Mouse (Mus musculus): ENCODE data around the gene Mpped2. TPM values are rescaled to one million over a fixed set of nuclear protein-coding genes. Genes with fewer than 3 reads are reported as not detected.

Gene Mpped2
- total RNA-seq, 2 experiments from 2014 or later, result 0.25 TPM; not detected in 1

DNA sequence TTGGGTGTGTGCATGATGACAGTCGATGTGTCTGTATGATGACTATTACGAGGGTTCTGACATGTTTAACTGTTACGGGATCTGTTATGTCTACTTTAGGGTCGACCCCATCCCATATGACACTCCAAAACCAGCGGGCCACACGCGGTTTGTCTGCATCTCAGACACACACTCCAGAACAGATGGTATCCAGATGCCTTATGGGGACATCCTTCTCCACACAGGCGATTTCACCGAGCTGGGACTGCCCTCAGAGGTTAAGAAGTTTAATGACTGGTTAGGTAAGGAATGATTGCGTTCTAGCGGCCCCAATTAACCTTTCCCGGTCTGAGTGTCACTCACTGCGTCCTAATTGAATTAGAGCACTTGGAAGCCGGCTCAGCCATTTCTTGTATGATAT is 51.5 kb downstream of the Mpped2 start:
- ATAC-seq (replicated peaks; ENCODE audit: poor library complexity), result no peak

GRCm38 (mm10) chr2:106745364-106745763 is 52.3 kb downstream of the Mpped2 start:
- no peak for ATAC-seq (replicated peaks; ENCODE audit: poor library complexity)

- ATAC-seq (replicated peaks; ENCODE audit: poor library complexity), result no peak
Observed at GRCm38 (mm10) chr2:106746211-106746610, 53.1 kb downstream of the Mpped2 start.

- ATAC-seq (replicated peaks; ENCODE audit: poor library complexity), result no peak
Observed at GRCm38 (mm10) chr2:106746905-106747304, 53.8 kb downstream of the Mpped2 start.

GRCm38 (mm10) chr2:106747342-106747741 is 54.3 kb downstream of the Mpped2 start:
- no peak for ATAC-seq (replicated peaks; ENCODE audit: poor library complexity)

- ATAC-seq (replicated peaks; ENCODE audit: poor library complexity), result no peak
Observed at GRCm38 (mm10) chr2:106750878-106751277, 57.8 kb downstream of the Mpped2 start.

DNA sequence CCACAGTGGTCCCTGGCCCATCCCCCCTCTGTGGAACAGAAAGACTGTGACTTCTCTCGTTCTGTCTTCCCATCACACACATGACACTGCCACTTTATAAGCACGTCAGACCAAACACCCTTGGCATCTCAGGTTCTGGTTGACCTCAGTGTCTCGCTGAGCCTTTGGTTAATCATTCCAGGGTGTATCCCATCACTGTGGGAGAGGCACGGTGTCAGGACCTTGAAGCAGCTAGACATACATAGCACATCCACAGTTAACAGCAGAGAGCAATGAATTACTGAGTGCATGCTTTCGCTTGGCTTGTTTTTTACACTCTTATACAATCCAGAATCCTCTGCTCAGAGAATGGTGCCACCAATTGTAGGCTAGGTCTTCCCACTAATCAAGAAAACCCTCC is 60.6 kb downstream of the Mpped2 start:
- no peak for ATAC-seq (replicated peaks; ENCODE audit: poor library complexity)

GRCm38 (mm10) chr2:106754696-106755095 is 61.6 kb downstream of the Mpped2 start:
- ATAC-seq (replicated peaks; ENCODE audit: poor library complexity), result no peak

DNA sequence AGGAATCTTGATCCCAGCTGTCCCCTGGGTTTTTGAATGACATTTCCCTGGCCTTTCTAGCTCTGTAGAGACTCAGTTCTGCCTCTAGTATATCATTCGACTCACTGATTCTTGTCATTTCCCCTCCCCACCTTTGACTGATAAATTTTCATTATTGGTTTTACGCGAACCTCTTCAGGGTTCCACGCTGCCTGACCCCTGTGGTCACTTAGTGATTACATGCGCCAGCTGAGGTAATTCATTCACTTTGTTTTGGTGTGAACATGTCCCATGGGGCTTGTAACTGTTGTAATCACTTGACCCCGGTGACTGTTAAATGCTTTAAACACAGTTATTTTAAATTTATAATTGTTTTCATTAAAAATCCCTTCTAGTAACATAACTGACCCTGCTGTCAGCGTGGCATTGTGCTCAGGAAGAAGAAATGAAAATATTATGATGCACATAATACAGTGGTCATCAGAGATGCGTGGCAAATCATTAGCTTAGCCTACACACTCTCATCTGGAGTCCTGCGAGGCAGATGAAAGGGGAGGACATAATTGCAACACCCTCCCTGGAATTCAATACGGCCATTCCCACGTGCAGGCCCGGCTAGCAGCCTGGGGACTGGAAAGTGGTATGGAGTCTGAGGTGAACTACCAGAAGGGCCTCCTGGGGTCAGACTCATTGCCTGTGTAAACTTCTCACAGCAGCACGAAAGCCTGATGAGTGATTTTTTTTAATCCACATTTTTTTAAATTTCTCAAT is 63.5 kb downstream of the Mpped2 start:
- ATAC-seq (replicated peaks; ENCODE audit: poor library complexity), result no peak

- ATAC-seq (replicated peaks; ENCODE audit: poor library complexity), result no peak
Observed at GRCm38 (mm10) chr2:106762920-106763319, 69.9 kb downstream of the Mpped2 start.

- ATAC-seq (replicated peaks; ENCODE audit: poor library complexity), result no peak
Observed at GRCm38 (mm10) chr2:106769236-106769635, 76.2 kb downstream of the Mpped2 start.

DNA sequence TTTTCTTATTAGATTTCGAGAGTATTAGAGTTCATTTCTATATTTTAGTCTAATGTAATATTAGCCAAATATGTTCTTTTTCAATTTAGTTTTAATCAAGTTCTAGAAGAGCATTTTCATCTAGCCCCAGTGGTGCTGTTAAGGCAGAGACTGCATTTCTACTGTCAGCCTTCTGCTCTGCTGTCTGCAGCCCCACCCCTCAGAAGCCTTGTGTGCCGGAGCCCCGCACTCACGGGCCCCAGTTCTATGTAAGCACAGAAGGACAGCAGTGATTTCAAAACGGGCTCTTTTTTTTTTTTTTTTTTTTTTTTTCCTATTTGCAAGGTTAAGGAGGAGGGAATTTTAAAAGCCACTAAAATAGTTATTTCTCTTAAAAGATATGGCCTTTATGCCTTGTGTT is 79.6 kb downstream of the Mpped2 start:
- ATAC-seq (replicated peaks; ENCODE audit: poor library complexity), result no peak

GRCm38 (mm10) chr2:106774251-106775196 is 81.5 kb downstream of the Mpped2 start:
- no peak for ATAC-seq (replicated peaks; ENCODE audit: poor library complexity)

DNA sequence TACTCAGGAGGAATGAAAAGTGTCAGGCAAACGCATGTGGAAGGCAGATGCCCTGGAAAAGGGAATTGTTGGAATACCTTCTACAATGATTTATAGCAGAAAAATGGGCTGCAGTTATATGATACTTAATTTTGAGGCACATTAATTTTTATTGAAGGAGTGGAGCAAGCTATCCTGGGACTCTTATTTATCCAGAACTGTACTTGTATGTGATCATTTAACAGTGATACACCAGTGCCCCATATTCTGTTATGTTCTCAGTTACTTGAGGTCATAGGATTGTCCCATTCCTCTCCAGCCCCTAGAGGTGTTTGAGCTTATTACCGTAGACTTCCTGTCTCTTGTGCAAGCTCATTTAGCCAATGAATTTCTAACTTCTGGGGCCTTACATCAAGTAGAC is 82.9 kb downstream of the Mpped2 start:
- ATAC-seq (replicated peaks; ENCODE audit: poor library complexity), result no peak

DNA sequence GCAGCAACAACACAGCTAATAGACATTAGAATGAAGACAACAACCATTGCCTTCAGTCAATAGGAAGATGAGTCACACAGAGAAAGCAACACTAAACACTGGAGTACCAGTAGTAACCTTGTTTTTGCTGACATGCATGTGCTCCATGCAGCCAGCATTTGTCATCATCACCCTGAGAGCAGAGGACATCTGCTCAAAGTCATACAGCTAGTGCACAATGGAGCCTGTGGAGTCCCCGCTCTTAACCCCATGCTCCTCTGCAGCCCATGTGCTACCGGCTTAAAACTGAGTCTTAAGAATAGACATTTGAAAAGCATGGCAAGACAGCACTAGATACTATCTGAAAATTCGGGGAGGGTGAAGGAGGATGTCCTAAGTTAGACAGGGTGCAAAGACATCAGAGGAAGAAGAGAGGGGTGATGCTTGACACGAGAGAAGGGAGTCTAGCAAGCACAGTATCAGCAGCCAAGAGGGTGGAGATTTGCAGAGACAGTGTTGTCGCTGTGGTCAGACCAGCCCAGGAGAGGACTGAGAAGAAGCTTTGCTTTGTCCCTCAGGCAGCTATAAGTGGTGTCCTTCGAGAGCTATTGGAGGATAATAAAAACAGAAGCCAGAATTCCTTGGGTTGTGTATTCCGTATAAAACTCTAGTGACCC is 85.9 kb downstream of the Mpped2 start:
- ATAC-seq (replicated peaks; ENCODE audit: poor library complexity), result no peak

GRCm38 (mm10) chr2:106781181-106782179 is 88.4 kb downstream of the Mpped2 start:
- no peak for ATAC-seq (replicated peaks; ENCODE audit: poor library complexity)

DNA sequence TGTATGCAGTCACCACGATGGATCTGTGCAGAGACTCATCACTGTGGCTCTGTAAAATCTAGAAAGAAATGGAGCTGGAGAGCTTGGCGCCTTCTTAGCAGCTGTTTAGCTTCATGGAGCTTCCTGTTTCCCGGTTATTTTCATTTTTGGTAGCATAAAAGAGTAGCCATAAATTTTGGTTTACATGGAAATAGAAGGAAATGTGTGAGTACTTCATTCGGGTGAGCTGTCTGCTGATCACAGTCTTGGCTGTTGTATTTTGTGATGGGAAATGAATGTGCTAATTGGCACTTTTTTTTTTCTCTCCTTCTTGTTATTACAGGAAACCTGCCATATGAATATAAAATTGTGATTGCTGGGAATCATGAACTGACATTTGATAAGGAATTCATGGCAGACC is 90.2 kb downstream of the Mpped2 start:
- no peak for ATAC-seq (replicated peaks; ENCODE audit: poor library complexity)

DNA sequence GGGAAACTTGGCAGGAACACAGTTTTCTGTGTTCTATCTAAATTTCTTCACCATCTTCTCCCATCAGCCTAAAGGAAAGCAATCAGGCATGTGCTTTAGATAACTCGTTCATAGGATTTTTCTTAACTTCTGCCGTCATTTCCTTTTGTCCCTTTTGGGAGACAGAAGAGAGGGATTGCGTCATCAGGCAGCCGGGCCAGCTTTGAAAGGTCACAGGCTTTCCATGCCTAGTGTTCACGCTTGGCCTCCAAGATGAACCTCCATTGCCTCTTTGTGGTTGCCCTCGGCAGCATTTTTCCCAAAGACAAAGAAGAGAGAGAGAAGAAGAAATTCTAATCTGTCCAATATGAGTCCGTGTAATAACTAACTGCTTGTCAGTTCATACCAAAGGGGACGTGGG is 95.0 kb downstream of the Mpped2 start:
- no peak for ATAC-seq (replicated peaks; ENCODE audit: poor library complexity)

GRCm38 (mm10) chr2:106788573-106788972 is 95.5 kb downstream of the Mpped2 start:
- no peak for ATAC-seq (replicated peaks; ENCODE audit: poor library complexity)

DNA sequence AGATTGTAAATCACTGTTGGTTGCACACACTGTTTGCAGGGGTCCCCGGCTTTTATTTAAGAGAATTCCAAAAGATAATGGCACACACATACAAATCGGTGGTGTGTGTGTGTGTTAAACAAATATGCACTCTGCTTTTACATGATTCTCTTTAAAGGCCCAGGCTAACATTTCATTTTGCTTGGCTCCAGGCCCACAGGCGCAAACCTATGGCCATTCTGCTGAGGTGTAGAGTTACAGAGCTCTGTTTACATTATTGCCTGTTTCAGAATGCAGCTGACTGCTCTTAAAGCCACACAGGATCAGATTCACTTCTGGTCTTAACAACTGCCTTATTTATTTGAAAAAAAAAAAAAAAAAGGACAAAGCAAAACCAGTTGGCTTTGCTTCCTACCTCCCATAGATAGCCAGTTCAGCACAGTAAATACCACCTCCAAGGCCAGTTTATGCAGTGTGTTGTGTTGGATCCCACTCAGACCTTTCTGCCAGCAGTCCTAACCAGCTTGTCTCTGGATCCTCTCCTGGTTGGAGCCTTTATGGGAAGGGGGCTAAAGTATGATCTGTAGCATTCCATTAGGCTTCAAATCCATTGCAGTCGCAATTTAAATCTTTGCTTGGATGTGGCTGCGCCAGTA is 96.7 kb downstream of the Mpped2 start:
- ATAC-seq (replicated peaks; ENCODE audit: poor library complexity), result no peak
